Mouse (Mus musculus): ENCODE results near the gene Trmt112.
A peak's percentile ranks its signal among the peaks of the same experiment; 100 is the strongest.

Gene Trmt112

GRCm38 (mm10) chr19:6925611-6926329 lies 16.3 kb downstream of the Trmt112 start:
- peak in 1 of 2 experiments; percentile 69 for DNase-seq (ENCODE audit: low spot score in 2 of 2)

- peak in 1 of 2 experiments; percentile 68 for DNase-seq (ENCODE audit: low spot score in 2 of 2)
These were observed 17.2 kb downstream of the Trmt112 start for GRCm38 (mm10) chr19:6926559-6927255.

- DNase-seq (ENCODE audit: low spot score in 2 of 2): peak in 1 of 2 experiments; percentile 58
These were observed 18.6 kb downstream of the Trmt112 start for GRCm38 (mm10) chr19:6928080-6928479.

GRCm38 (mm10) chr19:6931002-6931401 lies 21.5 kb downstream of the Trmt112 start:
- no peak for DNase-seq (ENCODE audit: low spot score in 2 of 2)

GRCm38 (mm10) chr19:6932018-6932417 lies 22.5 kb downstream of the Trmt112 start:
- DNase-seq (ENCODE audit: low spot score in 2 of 2): no peak

- DNase-seq (ENCODE audit: low spot score in 2 of 2): no peak
These were observed 23.6 kb downstream of the Trmt112 start for GRCm38 (mm10) chr19:6933102-6933435.

- DNase-seq (ENCODE audit: low spot score in 2 of 2): peak in 1 of 2 experiments; percentile 68
These were observed 24.1 kb downstream of the Trmt112 start for GRCm38 (mm10) chr19:6933436-6934194.

- DNase-seq (ENCODE audit: low spot score in 2 of 2): peak in 1 of 2 experiments; percentile 64
These were observed 24.9 kb downstream of the Trmt112 start, which contains the start of gene Kcnk4 for GRCm38 (mm10) chr19:6934195-6934977. Gene Kcnk4, minus strand, starts transcription at chr19:6934515.

GRCm38 (mm10) chr19:6936299-6936698 lies 26.8 kb downstream of the Trmt112 start:
- DNase-seq (ENCODE audit: low spot score in 2 of 2): peak; percentile 44 to 80

GRCm38 (mm10) chr19:6937541-6938465 lies 28.3 kb downstream of the Trmt112 start:
- no peak for DNase-seq (ENCODE audit: low spot score in 2 of 2)

GRCm38 (mm10) chr19:6939106-6940002 lies 29.9 kb downstream of the Trmt112 start:
- peak in 1 of 2 experiments; percentile 63 for DNase-seq (ENCODE audit: low spot score in 2 of 2)

GRCm38 (mm10) chr19:6940396-6941351 lies 31.2 kb downstream of the Trmt112 start:
- DNase-seq (ENCODE audit: low spot score in 2 of 2): peak in 1 of 2 experiments; percentile 65

- DNase-seq (ENCODE audit: low spot score in 2 of 2): peak; percentile 95 to 99
These were observed 32.1 kb downstream of the Trmt112 start, which contains the start of gene Bad for GRCm38 (mm10) chr19:6941372-6942248. Gene Bad, plus strand, starts transcription at chr19:6941861.

- DNase-seq (ENCODE audit: low spot score in 2 of 2): peak; percentile 93 to 94
These were observed 32.8 kb downstream of the Trmt112 start, which contains the start of gene Gpr137 for GRCm38 (mm10) chr19:6942249-6942691. Gene Gpr137, minus strand, starts transcription at chr19:6942480.

- DNase-seq (ENCODE audit: low spot score in 2 of 2): peak in 1 of 2 experiments; percentile 61
These were observed 33.3 kb downstream of the Trmt112 start for GRCm38 (mm10) chr19:6942764-6943163.

GRCm38 (mm10) chr19:6943709-6944108 lies 34.2 kb downstream of the Trmt112 start:
- DNase-seq (ENCODE audit: low spot score in 2 of 2): no peak

GRCm38 (mm10) chr19:6947742-6948141 lies 38.2 kb downstream of the Trmt112 start:
- DNase-seq (ENCODE audit: low spot score in 2 of 2): no peak

All from spleen, postnatal 4 days (tissue).